Mouse (Mus musculus) heart, postnatal 0 days (tissue): ENCODE results near the gene Twsg1.

Source experiments
- CTCF ChIP-seq: IDR thresholded peaks from 2 replicates; pipeline ENCODE4 v1.5.1; 2016; ENCODE audit warnings: antibody characterized with exemption, control low read depth, low read depth
- EP300 ChIP-seq: IDR thresholded peaks from 2 replicates; pipeline ENCODE4 v1.6.1; 2016; ENCODE audit warnings: antibody characterized with exemption, low read depth

DNA sequence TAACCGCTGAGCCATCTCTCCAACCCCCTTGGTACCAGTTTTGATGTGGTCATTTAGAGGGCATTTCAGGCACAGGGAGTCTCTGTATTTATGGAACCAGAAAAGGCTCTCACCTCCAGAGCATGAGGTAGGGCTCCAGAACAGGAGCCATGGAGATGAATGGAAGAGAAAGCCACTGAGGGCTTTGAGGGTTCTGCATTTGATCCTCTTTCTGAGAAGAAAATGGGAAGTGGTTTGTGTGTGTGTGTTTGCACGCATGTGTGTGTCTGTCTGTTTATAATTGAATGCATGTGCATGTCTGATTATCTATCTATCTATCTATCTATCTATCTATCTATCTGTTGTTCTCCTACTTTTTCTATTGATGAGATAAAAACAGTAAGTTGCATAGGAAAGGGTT lies 38.8 kb downstream of the Twsg1 start:
- TF ChIP-seq CTCF (no peak), EP300 (no peak)
